Mouse (Mus musculus) erythroblast, embryonic 14.5 days (primary cell): ENCODE measurements around the gene Hypk.

Source experiments
- GATA1 ChIP-seq: IDR thresholded peaks from 2 replicates; pipeline ENCODE4 v1.6.1; 2012; ENCODE audit warnings: low read length, inconsistent platforms, mixed read lengths
- TAL1 ChIP-seq: IDR thresholded peaks from 3 replicates; pipeline ENCODE4 v1.6.1; 2012; ENCODE audit warnings: low read length, inconsistent platforms, mixed read lengths

GRCm38 (mm10) chr2:121477491-121478266, 24.6 kb downstream of the Hypk start:
- TF ChIP-seq GATA1 (no peak), TAL1 (no peak)
